Comparison of ENCODE assay signal across 24 mouse cellular contexts in the genomic region with DNA sequence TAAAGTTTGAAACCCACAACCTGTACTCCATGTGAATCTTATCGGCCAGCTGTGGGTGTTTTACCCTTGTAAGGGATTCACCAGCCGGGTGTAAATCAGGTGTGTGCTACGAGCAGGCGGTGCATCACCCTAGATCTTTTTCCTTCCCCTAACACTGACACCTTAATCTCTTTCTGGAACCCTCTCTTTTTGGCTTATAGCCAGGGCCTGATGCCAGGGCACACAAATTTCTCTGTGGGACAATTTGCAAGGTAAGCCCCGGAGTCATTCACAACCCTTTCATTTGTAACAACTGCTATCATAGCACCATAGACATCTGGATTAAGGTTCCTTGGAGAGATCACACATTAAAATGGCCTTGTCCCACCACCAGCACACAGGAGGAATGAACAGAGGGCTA.
A peak's percentile ranks its signal among the peaks of the same experiment; 100 is the strongest.
DNase-seq lines count a peak whose midpoint lies in the region; ATAC-seq lines count a peak whose summit lies in the region.
"Had no signal": no experiment of that assay in that cellular context is flagged by ENCODE, and none has a peak within 500 bp of the region (broad histone marks: within the 10 kb centered on the region; RNA-seq: fewer than 3 reads in every experiment).

No protein-coding gene starts in this region.

- no peak overlapping the region for H3K27ac ChIP-seq in embryonic facial prominence, embryonic 14.5 days (replicated peaks; ENCODE audit: low read depth, low read length)
- H3K27ac ChIP-seq in embryonic facial prominence, embryonic 10.5 days (replicated peaks) = no peak overlapping the region
- H3K27ac ChIP-seq: embryonic facial prominence, embryonic 12.5 days; forebrain, embryonic 13.5 days; gastrocnemius, adult 2 months; heart, embryonic 13.5 days; hindbrain, embryonic 12.5 days; hindbrain, postnatal 0 days had no signal

- H3K4me3 ChIP-seq in embryonic facial prominence, embryonic 14.5 days (ENCODE audit: low read depth, low read length) = no peak overlapping the region
- H3K4me3 ChIP-seq in embryonic facial prominence, embryonic 10.5 days = no peak overlapping the region
- H3K4me3 ChIP-seq: embryonic facial prominence, embryonic 12.5 days; forebrain, embryonic 13.5 days; gastrocnemius, adult 2 months; heart, embryonic 13.5 days; hindbrain, embryonic 12.5 days had no signal

- no peaks in the 10 kb centered on the region for H3K36me3 ChIP-seq in embryonic facial prominence, embryonic 14.5 days (ENCODE audit: control insufficient read depth, insufficient read depth, low read length)
- H3K36me3 ChIP-seq in embryonic facial prominence, embryonic 10.5 days (replicated peaks) = no peaks in the 10 kb centered on the region
- H3K36me3 ChIP-seq: embryonic facial prominence, embryonic 12.5 days; heart, embryonic 13.5 days; hindbrain, embryonic 12.5 days had no signal

- 68% methylated on average over 5 of the region's 5 CpGs for WGBS in embryonic facial prominence, embryonic 14.5 days
- 91% methylated on average over 5 of the region's 5 CpGs for WGBS in embryonic facial prominence, embryonic 10.5 days

- H3K27me3 ChIP-seq in embryonic facial prominence, embryonic 14.5 days (replicated peaks; ENCODE audit: control insufficient read depth, insufficient read depth, low read length) = no peaks in the 10 kb centered on the region
- H3K27me3 ChIP-seq in embryonic facial prominence, embryonic 10.5 days (replicated peaks; ENCODE audit: low read depth, poor library complexity, severe bottlenecking) = no peaks in the 10 kb centered on the region
- H3K27me3 ChIP-seq: CH12.LX; embryonic facial prominence, embryonic 12.5 days; forebrain, embryonic 13.5 days; heart, embryonic 13.5 days; hindbrain, embryonic 12.5 days; Patski had no signal

- H3K9me3 ChIP-seq in embryonic facial prominence, embryonic 14.5 days (ENCODE audit: control insufficient read depth, low read length) = no peaks in the 10 kb centered on the region
- H3K9me3 ChIP-seq in embryonic facial prominence, embryonic 10.5 days = no peaks in the 10 kb centered on the region
- H3K9me3 ChIP-seq: embryonic facial prominence, embryonic 12.5 days; forebrain, embryonic 13.5 days; heart, embryonic 13.5 days; hindbrain, embryonic 12.5 days had no signal

- H3K9ac ChIP-seq in embryonic facial prominence, embryonic 14.5 days (ENCODE audit: low read depth, low read length) = no peak overlapping the region
- H3K9ac ChIP-seq: embryonic facial prominence, embryonic 12.5 days; forebrain, embryonic 13.5 days; forebrain, postnatal 0 days; heart, embryonic 13.5 days; hindbrain, embryonic 12.5 days had no signal

- DNase-seq in embryonic facial prominence, embryonic 14.5 days (ENCODE audit: low spot score) = peak; percentile 19
- DNase-seq in embryonic facial prominence, embryonic 10.5 days (ENCODE audit: low spot score) = no peak
- DNase-seq in cerebellum, adult 8-10 months = peak; percentile 12
- peak; percentile 64 to 72 for DNase-seq in cerebellum, postnatal 14 days
- no peak for DNase-seq in kidney, postnatal 4 days
- DNase-seq in urinary bladder, postnatal 14 days (ENCODE audit: low spot score) = no peak
- DNase-seq in adrenal gland, adult 8-10 months = no peak
- DNase-seq: adrenal gland, adult 2 months; adrenal gland, postnatal 36 days; embryo, embryonic 11 days; forebrain, postnatal 0 days; gastrocnemius, adult 2 months; gastrocnemius, postnatal 25 days; heart, postnatal 4 days; kidney, adult 11 months; kidney, adult 9 months had no signal

- H3K4me2 ChIP-seq in embryonic facial prominence, embryonic 14.5 days (ENCODE audit: low read depth, low read length) = no peak overlapping the region
- H3K4me2 ChIP-seq: embryonic facial prominence, embryonic 12.5 days; forebrain, embryonic 13.5 days; heart, embryonic 13.5 days; hindbrain, embryonic 12.5 days had no signal

- no peak for ATAC-seq in embryonic facial prominence, embryonic 14.5 days (ENCODE audit: low read depth)
- ATAC-seq: activated CD4-positive, CD25-positive, alpha-beta regulatory T cell, adult 4 months; forebrain, embryonic 13.5 days; forebrain, postnatal 0 days; hindbrain, postnatal 0 days; Patski had no signal

- no peaks in the 10 kb centered on the region; the same call in 1 of the 2 replicates for H3K4me1 ChIP-seq in embryonic facial prominence, embryonic 14.5 days (ENCODE audit: control insufficient read depth, insufficient read depth, low read length)
- no peaks in the 10 kb centered on the region for H3K4me1 ChIP-seq in embryonic facial prominence, embryonic 10.5 days
- H3K4me1 ChIP-seq: embryonic facial prominence, embryonic 12.5 days; forebrain, embryonic 13.5 days; heart, embryonic 13.5 days; hindbrain, embryonic 12.5 days had no signal

Comparison
In these comparisons a context has a peak if more than half of its experiments do, and no peak if none do; other contexts are left out.
1. DNase-seq: peak in embryonic facial prominence, embryonic 14.5 days (single experiment), cerebellum, adult 8-10 months (single experiment) and cerebellum, postnatal 14 days (2 of 2); none in embryonic facial prominence, embryonic 10.5 days (single experiment), kidney, postnatal 4 days (0 of 2), urinary bladder, postnatal 14 days (single experiment) and adrenal gland, adult 8-10 months (single experiment).